Mouse (Mus musculus): ENCODE measurements around the gene Retreg1. TPM values are rescaled to one million over a fixed set of nuclear protein-coding genes. Genes with fewer than 3 reads are reported as not detected.

Gene Retreg1
- polyA plus RNA-seq, 1 experiment from 2014 or later: 6.8 TPM

DNA sequence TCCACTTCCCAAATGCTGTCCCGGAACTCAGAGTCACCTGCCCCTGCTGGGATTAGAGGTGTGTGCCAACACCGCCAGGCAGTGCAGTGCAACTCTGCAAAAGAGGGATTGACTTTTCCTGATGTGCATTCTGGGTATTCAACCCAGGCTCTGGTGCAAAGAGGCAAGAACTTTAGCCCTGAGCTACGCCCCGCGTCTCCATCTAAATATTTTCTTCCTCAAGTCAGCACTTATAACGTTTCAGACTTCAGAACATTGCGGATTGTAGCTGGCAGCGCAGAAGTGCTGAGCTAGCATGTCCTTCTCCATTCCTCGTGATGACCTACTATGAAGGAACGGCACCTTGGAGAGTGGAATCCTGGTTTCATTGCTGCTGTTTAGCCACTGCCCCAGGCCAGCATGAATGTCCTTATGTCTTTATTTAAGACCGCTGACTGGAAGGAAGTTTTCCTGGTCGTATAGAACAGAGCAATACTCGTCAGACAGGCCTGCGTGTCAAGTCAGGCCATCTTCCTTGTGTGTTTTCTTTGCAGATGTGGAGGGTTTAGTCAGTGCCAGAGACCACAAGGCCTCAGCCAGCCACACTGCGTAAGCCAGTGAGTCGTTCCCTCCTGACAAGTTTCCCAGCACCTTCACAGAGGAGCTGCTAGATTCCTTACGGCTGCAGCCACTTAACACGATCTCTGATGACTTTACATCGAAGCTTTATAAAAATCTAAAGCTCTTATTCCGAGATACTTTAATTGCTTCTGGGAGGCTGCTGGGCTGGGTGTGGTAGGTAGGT is 34.1 kb upstream of the Retreg1 start:
- no peak for ATAC-seq
- Histone ChIP-seq H3K27me3 (no peaks in the 10 kb centered on the region), H3K4me1 (replicated peaks) (no peaks in the 10 kb centered on the region), H3K4me2 (replicated peaks) (no peak overlapping the region), H3K27ac (no peak overlapping the region), H3K4me3 (replicated peaks) (no peak overlapping the region), H3K9ac (replicated peaks) (no peak overlapping the region), H3K36me3 (peaks cover 93% of the 10 kb centered on the region), H3K9me3 (no peaks in the 10 kb centered on the region)
- WGBS: 93% methylated on average over 20 of the region's 20 CpGs

DNA sequence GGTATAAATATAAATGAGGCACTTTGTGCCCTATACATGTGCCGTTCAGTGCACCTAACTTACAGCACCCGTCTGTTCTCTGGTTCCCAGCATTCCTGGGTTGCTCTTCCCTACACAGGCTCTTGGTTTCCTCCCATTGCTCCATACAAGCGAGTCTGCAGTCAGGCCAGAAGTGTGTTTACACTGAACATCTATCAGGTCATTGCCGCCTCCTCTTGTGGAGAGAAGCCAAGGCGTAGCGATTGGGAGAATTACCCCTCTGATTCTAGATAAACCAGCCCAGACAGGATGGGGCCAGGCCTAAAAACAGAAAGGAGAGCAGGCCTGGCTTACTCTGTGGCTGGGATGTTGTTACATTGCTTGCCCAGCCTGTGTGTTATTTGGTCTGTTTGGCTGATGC is 33.3 kb upstream of the Retreg1 start:
- H3K4me2 ChIP-seq (replicated peaks): no peak overlapping the region
- H3K4me3 ChIP-seq (replicated peaks): no peak overlapping the region
- H3K4me1 ChIP-seq (replicated peaks): no peaks in the 10 kb centered on the region
- H3K27me3 ChIP-seq: no peaks in the 10 kb centered on the region
- H3K27ac ChIP-seq: no peak overlapping the region
- no peaks in the 10 kb centered on the region for H3K9me3 ChIP-seq
- WGBS: 94% methylated on average over 6 of the region's 6 CpGs
- ATAC-seq: no peak
- no peak overlapping the region for H3K9ac ChIP-seq (replicated peaks)
- peaks cover 91% of the 10 kb centered on the region for H3K36me3 ChIP-seq

DNA sequence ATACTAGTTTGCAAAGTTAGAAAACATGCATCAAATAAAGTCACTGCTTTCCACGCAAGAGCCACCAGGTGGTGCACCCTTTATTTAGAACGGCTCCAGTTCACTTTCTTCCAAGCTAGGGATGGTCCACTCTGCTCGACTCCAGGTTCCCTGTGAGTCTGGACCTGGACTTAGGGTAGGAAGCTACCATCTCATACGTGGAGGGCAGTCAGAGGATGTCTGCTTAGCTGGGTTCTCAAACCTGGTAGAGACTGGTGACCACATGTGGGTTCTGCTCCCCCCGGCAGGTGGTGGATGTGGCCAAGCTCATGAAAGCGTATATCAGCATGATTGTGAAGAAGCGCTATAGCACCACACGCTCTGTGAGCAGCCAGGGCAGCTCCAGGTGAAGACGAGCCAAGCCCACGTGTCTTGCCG is 31.1 kb upstream of the Retreg1 start:
- ATAC-seq: no peak
- 0 out of 2 replicates have a peak, but pooled peaks cover 3% of the 10 kb centered on the region for H3K9me3 ChIP-seq
- H3K9ac ChIP-seq (replicated peaks): no peak overlapping the region
- no peak overlapping the region for H3K4me3 ChIP-seq (replicated peaks)
- H3K27ac ChIP-seq: no peak overlapping the region
- no peaks in the 10 kb centered on the region for H3K4me1 ChIP-seq (replicated peaks)
- peaks cover 86% of the 10 kb centered on the region for H3K36me3 ChIP-seq
- WGBS: 92% methylated on average over 11 of the region's 11 CpGs
- H3K27me3 ChIP-seq: no peaks in the 10 kb centered on the region
- H3K4me2 ChIP-seq (replicated peaks): no peak overlapping the region

DNA sequence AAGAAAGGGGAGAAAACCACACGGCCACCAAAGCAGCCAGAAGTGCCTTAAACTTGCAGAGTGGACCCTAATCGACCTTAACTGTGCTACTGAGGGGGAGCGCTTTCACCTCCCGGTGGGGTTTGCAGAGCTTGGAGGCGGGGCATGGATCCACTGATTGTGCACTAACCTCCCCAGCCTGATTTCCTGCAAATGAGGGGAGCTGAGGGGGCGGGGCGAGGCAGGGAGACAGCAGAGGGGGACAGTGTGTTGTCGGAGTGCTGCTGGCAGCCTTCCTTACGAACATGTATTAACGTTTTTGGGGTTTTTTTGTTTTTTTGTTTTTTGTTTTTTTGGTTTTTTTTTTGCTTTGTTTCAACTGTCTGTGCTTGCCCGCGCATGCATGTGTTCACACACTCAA is 30.5 kb upstream of the Retreg1 start:
- 0 out of 2 replicates have a peak, but pooled peaks cover 3% of the 10 kb centered on the region for H3K9me3 ChIP-seq
- no peak overlapping the region for H3K4me2 ChIP-seq (replicated peaks)
- H3K27ac ChIP-seq: no peak overlapping the region
- no peaks in the 10 kb centered on the region for H3K4me1 ChIP-seq (replicated peaks)
- no peak overlapping the region for H3K9ac ChIP-seq (replicated peaks)
- H3K27me3 ChIP-seq: no peaks in the 10 kb centered on the region
- H3K36me3 ChIP-seq: peaks cover 80% of the 10 kb centered on the region
- no peak overlapping the region for H3K4me3 ChIP-seq (replicated peaks)
- 79% methylated on average over 12 of the region's 12 CpGs for WGBS
- ATAC-seq: no peak

DNA sequence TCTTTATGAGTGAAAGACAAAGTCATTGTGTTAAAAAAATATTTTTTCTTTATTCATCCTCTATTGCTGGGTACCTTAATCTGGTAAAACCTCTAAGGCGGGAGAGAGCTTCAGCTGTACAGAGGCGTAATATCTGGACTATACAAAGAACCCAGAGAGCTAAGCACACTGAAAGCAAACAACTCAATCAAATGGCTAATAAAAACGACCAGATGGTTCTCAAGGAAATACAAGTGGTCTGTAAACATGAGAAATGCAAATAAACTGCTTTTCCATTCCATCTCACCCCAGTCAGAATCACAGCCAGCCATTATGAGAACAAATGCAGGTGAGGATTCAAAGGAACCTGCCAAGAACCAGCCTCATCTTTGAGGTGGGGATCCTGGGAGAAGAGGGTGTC is 28.4 kb upstream of the Retreg1 start:
- Histone ChIP-seq H3K27me3 (no peaks in the 10 kb centered on the region), H3K4me2 (replicated peaks) (no peak overlapping the region), H3K9me3 (0 out of 2 replicates have a peak, but pooled peaks cover 3% of the 10 kb centered on the region), H3K9ac (replicated peaks) (no peak overlapping the region), H3K4me3 (replicated peaks) (no peak overlapping the region), H3K4me1 (replicated peaks) (no peaks in the 10 kb centered on the region), H3K36me3 (peaks cover 61% of the 10 kb centered on the region), H3K27ac (no peak overlapping the region)
- WGBS: 88% methylated on average over 3 of the region's 3 CpGs
- ATAC-seq: no peak

DNA sequence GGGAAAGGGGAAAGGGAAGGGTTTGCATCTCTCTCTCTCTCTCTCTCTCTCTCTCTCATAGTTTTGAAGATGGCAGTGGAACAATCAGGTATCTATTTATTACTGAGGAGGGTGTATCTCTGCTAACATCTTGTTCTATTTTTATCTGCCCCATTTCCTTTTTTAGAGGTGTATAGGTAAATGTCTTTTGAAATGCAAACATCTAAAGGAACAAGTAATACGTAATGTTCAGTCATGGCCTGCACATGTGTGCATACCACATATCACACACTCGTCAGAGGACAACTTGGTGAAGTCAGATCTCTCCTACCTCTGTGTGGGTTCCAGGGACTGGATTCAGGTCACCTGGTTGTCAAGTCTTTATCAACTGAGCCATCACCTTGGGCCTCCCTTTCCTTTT is 25.8 kb upstream of the Retreg1 start:
- Histone ChIP-seq H3K27me3 (no peaks in the 10 kb centered on the region), H3K4me2 (replicated peaks) (no peak overlapping the region), H3K9ac (replicated peaks) (no peak overlapping the region), H3K27ac (no peak overlapping the region), H3K9me3 (0 out of 2 replicates have a peak, but pooled peaks cover 3% of the 10 kb centered on the region), H3K4me1 (replicated peaks) (no peaks in the 10 kb centered on the region), H3K4me3 (replicated peaks) (no peak overlapping the region), H3K36me3 (peaks cover 35% of the 10 kb centered on the region)
- no peak for ATAC-seq
- WGBS: 96% methylated on average over 2 of the region's 2 CpGs

DNA sequence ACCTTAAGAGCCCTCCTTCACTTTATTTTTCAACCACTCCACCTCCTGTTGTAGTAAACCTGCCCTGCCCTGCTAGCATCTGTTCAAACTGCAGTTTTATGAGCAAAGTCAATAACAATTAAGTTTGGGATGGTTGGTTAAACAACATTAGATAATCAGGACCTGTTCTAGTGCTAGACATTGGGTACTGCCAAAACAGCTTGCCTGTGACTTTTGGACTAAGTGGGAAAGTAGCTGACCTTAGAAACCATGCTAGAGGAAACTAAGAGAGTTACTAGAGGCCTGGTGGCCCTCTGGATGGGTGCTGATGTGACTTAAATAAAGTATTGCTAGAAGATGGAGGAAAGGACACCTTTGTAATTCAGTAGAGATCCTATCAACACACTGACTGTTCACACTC is 21.0 kb upstream of the Retreg1 start:
- Histone ChIP-seq H3K27ac (no peak overlapping the region), H3K9ac (replicated peaks) (no peak overlapping the region), H3K4me2 (replicated peaks) (no peak overlapping the region), H3K27me3 (no peaks in the 10 kb centered on the region), H3K4me3 (replicated peaks) (no peak overlapping the region), H3K36me3 (no peaks in the 10 kb centered on the region), H3K9me3 (no peaks in the 10 kb centered on the region), H3K4me1 (replicated peaks) (no peaks in the 10 kb centered on the region)
- no peak for ATAC-seq

DNA sequence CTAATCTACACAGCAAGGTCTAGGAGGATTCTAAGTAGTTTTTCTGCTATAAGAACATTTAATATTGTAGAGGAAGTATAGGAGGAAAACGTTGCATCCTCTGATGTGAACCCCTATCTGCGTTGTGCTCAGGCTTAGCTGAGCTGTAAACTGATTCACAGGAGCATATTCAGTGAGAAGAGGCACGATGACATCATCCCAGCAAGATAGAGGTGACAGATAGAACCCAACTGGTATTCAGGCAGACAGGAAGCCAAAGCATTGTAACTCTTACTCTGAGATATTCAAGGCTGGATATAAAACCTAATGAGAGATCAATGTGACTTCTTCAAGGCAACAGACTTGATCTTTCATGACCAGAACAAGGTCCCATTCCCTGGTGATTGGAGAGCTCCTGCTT is 20.3 kb upstream of the Retreg1 start:
- Histone ChIP-seq H3K27ac (no peak overlapping the region), H3K9ac (replicated peaks) (no peak overlapping the region), H3K4me2 (replicated peaks) (no peak overlapping the region), H3K4me3 (replicated peaks) (no peak overlapping the region), H3K4me1 (replicated peaks) (no peaks in the 10 kb centered on the region), H3K27me3 (no peaks in the 10 kb centered on the region), H3K36me3 (no peaks in the 10 kb centered on the region), H3K9me3 (no peaks in the 10 kb centered on the region)
- WGBS: 67% methylated on average over 3 of the region's 3 CpGs
- ATAC-seq: no peak

DNA sequence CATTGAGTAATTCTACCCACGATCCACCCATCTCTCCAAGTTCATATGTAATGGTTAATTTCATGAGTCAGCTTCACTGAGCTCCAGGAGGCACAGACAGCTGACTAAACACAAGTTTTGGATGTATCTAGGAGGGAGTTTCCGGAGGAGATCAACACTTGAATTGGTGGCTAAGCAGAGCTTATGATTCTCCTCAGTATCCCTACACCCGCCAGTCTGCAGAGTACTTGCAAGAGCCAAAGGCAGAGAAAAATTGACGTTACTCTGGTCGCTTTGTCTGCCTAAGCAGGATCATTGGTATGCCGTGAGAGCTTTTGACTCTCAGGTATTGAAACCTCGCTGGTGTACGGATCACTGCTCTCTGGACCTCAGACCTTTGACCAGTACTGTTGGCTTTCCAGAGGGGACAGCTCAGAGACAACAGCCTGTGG is 16.4 kb upstream of the Retreg1 start:
- Histone ChIP-seq H3K9ac (replicated peaks) (no peak overlapping the region), H3K27me3 (no peaks in the 10 kb centered on the region), H3K4me2 (replicated peaks) (no peak overlapping the region), H3K9me3 (no peaks in the 10 kb centered on the region), H3K27ac (no peak overlapping the region), H3K36me3 (no peaks in the 10 kb centered on the region), H3K4me3 (replicated peaks) (no peak overlapping the region), H3K4me1 (replicated peaks) (no peaks in the 10 kb centered on the region)
- WGBS: 85% methylated on average over 8 of the region's 8 CpGs
- ATAC-seq: no peak

DNA sequence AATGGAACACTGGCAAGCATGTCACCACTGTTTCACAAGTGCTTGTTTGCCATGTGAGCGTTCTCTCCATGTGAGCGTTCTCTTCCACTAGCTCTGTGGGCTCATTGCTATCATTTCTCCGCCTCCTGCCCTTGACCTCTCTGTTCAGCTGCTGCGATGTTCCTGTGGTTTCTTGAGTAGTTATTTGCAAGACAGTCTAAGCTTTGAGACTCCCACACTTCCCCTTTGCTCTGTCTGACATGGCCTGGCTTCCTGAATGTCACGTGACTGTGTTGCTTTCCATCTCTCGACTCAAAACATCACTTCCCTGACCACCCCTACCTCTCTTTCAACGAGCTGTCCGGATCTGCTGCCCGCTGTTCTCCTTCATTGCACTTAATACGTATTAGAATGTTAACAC is 14.5 kb upstream of the Retreg1 start:
- WGBS: 79% methylated on average over 10 of the region's 10 CpGs
- H3K27ac ChIP-seq: no peak overlapping the region
- no peak overlapping the region for H3K4me2 ChIP-seq (replicated peaks)
- ATAC-seq: no peak
- no peak overlapping the region for H3K9ac ChIP-seq (replicated peaks)
- H3K27me3 ChIP-seq: no peaks in the 10 kb centered on the region
- H3K4me3 ChIP-seq (replicated peaks): no peak overlapping the region
- no peaks in the 10 kb centered on the region for H3K9me3 ChIP-seq
- H3K4me1 ChIP-seq (replicated peaks): no peaks in the 10 kb centered on the region
- H3K36me3 ChIP-seq: no peaks in the 10 kb centered on the region

DNA sequence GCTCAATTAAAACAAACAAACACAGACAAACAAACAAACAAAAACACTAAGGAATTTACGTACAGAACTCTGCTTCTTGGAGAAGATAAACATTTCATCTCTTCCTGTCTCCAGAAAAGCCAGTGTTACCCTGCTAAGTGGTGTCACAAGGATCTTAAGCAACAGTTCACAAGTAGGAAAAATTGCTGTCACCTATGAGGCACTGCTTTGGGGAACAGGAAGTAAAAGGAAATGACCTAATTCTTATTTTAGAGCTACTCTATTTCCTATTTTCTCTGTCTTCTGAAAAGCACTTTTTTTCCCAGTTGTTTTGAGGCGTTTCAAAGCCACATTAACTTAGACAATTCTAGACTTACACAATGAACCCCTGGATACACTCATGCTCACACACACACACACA is 12.6 kb upstream of the Retreg1 start:
- no peak for ATAC-seq
- WGBS: 82% methylated on average over 2 of the region's 2 CpGs

DNA sequence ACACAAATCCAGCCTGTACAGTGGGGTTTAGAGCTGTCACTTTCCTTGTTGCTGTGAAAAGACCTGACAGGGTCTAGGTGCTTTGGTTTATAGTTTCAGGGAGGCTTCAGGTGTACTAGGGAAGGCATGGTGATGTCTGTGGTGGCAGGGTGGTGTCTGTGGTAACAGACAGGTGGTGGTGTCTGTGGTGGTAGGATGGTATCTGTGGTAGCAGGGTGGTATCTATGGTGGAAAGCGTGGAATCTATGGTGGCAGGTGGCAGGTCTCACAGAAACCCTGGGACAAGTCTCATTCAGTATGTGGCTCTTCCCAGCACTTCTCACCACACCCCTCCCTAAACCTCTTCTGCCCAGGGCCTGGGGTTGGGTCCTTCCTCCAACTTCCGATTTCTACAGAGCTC is 8.7 kb upstream of the Retreg1 start:
- Histone ChIP-seq H3K27me3 (no peaks in the 10 kb centered on the region), H3K9me3 (no peaks in the 10 kb centered on the region), H3K4me3 (replicated peaks) (no peak overlapping the region), H3K27ac (no peak overlapping the region), H3K9ac (replicated peaks) (no peak overlapping the region), H3K36me3 (no peaks in the 10 kb centered on the region), H3K4me2 (replicated peaks) (no peak overlapping the region), H3K4me1 (replicated peaks) (no peaks in the 10 kb centered on the region)
- WGBS: 93% methylated on average over 2 of the region's 2 CpGs
- no peak for ATAC-seq

More for the DNA sequence above, 12.6 kb upstream of the Retreg1 start:
- Histone ChIP-seq H3K9me3 (no peaks in the 10 kb centered on the region), H3K4me2 (replicated peaks) (no peak overlapping the region), H3K4me3 (replicated peaks) (no peak overlapping the region), H3K4me1 (replicated peaks) (no peaks in the 10 kb centered on the region), H3K27me3 (no peaks in the 10 kb centered on the region), H3K9ac (replicated peaks) (no peak overlapping the region), H3K36me3 (no peaks in the 10 kb centered on the region), H3K27ac (no peak overlapping the region)

All from midbrain, embryonic 13.5 days (tissue).